Mouse (Mus musculus): ENCODE results near the gene Gm128.

DNA sequence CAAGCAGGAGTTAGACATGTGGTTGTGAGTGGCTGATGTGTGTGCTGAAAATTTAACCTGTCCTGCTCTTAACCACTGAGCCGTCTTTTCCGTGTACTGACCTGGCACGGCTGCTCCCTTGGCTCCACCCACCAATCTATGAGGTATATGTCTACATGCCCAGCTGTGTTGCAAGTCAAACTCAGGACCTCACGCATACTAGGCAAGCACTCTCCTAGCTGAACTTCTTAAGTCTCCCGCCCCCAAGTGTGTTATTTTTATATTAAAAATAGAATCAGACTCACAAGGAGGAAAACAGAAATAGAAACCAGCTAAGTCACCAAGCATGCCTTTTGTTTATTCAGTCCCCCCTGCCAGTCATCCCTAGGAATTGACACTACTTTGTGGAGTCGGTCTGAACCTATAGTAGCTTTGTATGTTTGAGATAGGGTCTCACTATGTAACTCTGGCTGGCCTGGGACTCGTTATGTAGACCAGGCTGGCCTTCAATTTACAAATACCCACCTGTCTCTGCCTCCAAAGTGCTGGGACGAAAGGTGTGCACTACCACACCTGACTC is 3.8 kb downstream of the Gm128 start:
- TF ChIP-seq CTCF (IDR thresholded peaks at IDR 0.05; ENCODE audit: low read depth, low read length) (no peak), GATA1 (IDR thresholded peaks at IDR 0.05; ENCODE audit: borderline replicate concordance, low read length) (no peak)
